Mouse (Mus musculus) embryo, embryonic 9.5 days (tissue): ENCODE results near the gene Ndc1.
"Not testable (repeated sequence)": the region's sequence is repeated elsewhere in the genome, so short reads cannot be mapped to it uniquely, and the experiment has no call there.

Experiments used
- DNase-seq: peaks from one replicate; pipeline ENCODE4 v3.0.0-alpha.2; 2017; ENCODE audit errors: extremely low spot score

Gene Ndc1

GRCm38 (mm10) chr4:107364190-107364639 lies 3.4 kb upstream of the Ndc1 start:
- DNase-seq: no peak

GRCm38 (mm10) chr4:107366408-107366807 lies 1.2 kb upstream of the Ndc1 start:
- DNase-seq: not testable (repeated sequence)

GRCm38 (mm10) chr4:107372304-107372703 lies 4.7 kb downstream of the Ndc1 start:
- no peak for DNase-seq

- no peak for DNase-seq
These were observed 7.1 kb downstream of the Ndc1 start for GRCm38 (mm10) chr4:107374677-107375076.

GRCm38 (mm10) chr4:107378954-107379353 lies 11.4 kb downstream of the Ndc1 start:
- no peak for DNase-seq

DNA sequence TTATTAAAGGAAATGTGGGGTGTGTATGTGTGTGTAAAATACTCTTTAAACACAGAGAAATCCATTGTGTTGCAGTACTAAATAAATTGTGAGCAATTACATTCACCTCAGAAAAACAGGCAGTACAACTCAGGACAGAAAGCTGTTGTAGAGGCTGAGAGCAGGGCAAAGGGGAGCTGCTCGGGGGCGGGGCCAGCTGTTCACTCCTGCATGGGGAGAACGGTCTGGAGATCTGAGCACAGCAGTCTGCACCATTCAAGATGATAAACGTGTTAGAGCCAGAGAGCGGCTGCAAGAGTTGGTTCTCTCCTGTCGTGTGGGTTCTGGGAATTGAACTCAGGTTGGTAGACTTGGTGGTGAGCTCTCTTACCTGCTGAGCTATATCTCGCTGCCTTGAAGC lies 13.3 kb downstream of the Ndc1 start:
- DNase-seq: no peak

GRCm38 (mm10) chr4:107387038-107387437 lies 19.5 kb downstream of the Ndc1 start:
- DNase-seq: no peak

DNA sequence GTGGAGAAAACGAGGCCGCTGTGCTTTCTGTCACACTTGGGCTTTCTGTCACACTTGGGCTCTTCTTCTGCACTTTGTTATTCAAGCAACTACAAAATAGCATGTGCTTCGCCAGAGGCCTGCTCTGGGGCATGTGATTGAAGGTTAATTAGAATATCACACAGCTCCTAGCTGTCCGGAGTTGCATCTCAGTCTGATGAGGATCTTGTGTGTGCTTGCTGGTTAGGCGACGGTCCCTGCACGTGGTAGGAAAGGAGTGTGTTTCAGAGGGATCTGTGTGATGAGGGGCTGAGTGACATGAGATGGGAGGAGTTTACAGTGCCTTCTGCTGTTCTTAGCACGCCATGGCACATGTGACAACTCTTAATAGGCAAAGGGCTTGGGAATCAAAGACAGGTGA lies 19.9 kb downstream of the Ndc1 start:
- DNase-seq: no peak

- DNase-seq: no peak
These were observed 20.7 kb downstream of the Ndc1 start for GRCm38 (mm10) chr4:107388291-107388690.

- no peak for DNase-seq
These were observed 21.8 kb downstream of the Ndc1 start for GRCm38 (mm10) chr4:107389345-107389744.

DNA sequence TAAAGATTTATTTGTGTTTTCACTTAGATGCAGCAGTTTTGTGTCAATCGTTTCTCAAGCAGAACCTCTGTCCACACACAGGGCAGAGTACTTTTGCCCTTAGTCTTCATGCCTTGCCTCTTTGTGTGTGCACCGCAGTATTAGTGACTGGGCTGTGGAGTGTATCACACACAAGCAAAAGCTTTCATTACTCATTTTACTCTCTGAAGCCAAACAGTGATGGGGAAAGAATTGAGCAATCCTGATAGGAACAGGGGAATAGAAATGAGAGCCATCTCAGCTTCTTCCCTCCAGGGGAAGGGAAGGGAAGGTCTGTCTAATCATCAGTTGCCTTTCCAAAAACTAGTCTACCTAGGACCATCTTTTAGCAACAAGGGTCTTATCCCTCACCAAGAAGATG lies 26.2 kb downstream of the Ndc1 start:
- no peak for DNase-seq

- no peak for DNase-seq
These were observed 52.6 kb downstream of the Ndc1 start for GRCm38 (mm10) chr4:107420202-107420601.

- DNase-seq: no peak
These were observed 54.1 kb downstream of the Ndc1 start for GRCm38 (mm10) chr4:107421711-107422110.

GRCm38 (mm10) chr4:107422176-107422575 lies 54.6 kb downstream of the Ndc1 start:
- peak; percentile 59 for DNase-seq

DNA sequence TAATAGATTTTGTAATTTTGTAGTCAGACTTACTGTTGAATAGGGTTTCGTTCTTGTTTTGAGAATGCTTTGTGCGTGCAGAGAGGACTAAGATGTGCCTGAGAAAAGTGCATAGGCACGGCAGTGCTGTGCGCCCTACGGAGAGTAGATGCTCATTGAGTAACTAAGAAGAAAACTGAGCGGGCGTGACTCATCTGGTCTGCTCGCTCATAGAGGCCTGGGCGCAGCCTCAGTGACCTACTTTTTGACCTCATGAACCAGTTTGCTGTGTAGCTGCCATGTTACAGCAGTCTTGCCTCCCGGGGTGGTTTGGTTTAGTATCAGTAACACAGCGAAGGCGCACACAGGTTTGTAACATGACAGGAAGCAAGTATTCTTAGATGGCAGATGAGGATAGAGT lies 58.0 kb downstream of the Ndc1 start:
- DNase-seq: no peak

DNA sequence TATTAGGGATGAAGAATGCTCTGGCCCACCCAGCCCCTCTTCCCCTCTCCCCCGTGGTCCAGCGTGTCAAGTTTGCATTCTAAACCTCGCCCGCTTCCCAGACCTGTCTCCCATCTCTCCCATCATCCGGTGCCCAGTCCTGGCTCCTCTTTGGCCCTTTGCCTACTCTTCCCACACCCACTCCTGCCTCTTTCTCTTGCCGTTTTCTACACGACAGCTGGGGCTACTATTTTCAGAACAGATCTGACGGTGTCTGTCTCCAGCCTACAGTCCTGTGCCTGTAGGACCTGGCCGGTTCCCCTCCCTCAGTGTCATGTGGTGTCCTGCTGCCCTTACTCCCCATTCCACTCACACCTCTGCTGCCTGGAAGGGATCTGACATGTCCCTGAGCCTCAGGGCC lies 59.0 kb downstream of the Ndc1 start:
- DNase-seq: no peak

GRCm38 (mm10) chr4:107432717-107433116 lies 65.1 kb downstream of the Ndc1 start:
- no peak for DNase-seq

DNA sequence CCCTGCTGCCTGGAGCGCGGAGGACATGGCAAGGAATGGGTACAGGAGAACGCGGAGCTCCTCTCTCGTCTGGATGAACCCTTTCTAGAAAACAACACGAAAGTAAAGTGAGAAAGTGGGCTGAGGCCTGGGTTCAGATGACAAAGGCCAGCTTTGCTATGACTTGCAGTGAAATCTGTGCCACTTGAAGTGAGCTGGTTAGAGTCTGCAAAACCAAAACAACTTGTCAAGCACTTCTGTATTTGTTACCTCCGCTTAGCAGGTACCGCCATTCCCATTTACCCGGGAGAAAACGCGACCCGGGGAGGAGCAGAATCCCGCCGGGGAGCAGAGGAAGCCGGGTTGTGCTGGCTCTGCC lies 66.4 kb downstream of the Ndc1 start:
- no peak for DNase-seq

DNA sequence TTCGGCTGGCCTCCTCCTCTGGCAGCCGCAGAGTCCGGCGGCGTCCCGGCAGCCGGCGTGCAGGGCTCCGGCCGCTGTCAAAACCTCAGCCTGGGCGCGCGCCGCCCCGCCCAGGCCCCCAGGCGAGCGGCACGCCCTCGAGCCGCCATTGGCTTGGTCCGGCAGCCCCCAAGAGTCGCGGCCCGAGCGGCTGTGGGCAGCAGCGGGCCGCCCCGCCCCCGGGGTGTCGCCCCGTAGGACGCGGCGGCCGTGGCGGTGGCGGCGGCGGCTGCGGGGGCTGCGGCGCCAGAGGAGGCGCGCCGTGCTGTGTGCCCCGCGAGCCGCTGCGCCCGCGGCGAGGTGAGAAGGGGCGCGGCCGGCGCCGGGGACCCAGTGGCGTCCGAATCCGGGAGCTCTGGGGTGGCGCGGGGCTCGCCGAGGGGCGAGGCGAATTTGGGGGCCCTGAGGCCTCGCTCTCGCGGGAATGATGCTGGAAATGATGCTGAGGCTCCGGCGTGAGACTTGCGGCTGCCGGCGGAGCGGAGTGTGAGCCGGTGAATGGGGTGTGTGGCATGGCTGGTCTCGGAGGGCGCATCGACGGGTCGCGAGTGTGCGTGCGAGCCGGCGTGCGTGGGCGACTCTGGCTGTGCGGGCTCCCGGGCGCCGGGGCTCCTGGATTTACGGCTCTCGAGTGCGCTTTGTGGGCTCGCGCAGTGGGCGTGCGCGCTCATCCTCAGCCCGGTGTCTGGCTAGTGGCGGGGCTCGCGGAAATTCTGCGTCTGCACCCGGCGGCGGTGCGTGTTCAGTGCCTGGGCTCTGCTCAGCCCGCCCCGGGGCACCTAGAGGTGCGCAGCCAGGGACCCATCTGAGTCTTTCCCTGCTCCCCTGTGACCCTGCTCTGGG lies 67.0 kb downstream of the Ndc1 start, which contains the start of gene Glis1:
Glis1 (plus strand) TSS at position 236 of the 882 bp plus-strand sequence.
- DNase-seq: peak; percentile 80

- DNase-seq: peak; percentile 46
These were observed 67.8 kb downstream of the Ndc1 start for GRCm38 (mm10) chr4:107435238-107435946.

GRCm38 (mm10) chr4:107436476-107436875 lies 68.9 kb downstream of the Ndc1 start:
- DNase-seq: no peak

DNA sequence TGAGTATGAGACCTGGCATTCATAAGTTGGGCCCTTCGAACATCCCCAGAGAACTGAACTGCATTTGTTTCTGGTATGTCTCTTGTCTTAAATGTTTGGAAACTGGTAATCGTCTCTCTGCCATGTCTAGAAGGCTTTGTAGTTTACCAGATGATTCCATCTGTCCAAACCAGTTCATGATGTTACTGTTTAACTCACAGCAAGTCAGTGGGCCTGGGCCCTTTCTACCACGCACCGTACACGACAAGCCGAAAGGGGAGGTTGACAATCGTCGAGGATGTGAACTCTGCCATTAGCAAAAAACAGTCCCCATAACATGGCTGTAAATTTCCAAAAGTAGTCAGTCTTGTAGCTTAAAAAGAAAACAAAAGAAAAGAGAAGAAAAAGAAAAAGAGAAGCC lies 71.2 kb downstream of the Ndc1 start:
- no peak for DNase-seq

GRCm38 (mm10) chr4:107440306-107440705 lies 72.7 kb downstream of the Ndc1 start:
- no peak for DNase-seq
